Mouse (Mus musculus): ENCODE data around the gene Lima1. TPM values are rescaled to one million over a fixed set of nuclear protein-coding genes. Genes with fewer than 3 reads are reported as not detected.
"Not testable (repeated sequence)": the region's sequence is repeated elsewhere in the genome, so short reads cannot be mapped to it uniquely, and the experiment has no call there.

The Lima1 gene
- polyA plus RNA-seq (2014; fragmentation: Nextera tagmentation; extraction: Ambion mirVana) = 16.9 and 18.6 TPM in 2 replicates

DNA sequence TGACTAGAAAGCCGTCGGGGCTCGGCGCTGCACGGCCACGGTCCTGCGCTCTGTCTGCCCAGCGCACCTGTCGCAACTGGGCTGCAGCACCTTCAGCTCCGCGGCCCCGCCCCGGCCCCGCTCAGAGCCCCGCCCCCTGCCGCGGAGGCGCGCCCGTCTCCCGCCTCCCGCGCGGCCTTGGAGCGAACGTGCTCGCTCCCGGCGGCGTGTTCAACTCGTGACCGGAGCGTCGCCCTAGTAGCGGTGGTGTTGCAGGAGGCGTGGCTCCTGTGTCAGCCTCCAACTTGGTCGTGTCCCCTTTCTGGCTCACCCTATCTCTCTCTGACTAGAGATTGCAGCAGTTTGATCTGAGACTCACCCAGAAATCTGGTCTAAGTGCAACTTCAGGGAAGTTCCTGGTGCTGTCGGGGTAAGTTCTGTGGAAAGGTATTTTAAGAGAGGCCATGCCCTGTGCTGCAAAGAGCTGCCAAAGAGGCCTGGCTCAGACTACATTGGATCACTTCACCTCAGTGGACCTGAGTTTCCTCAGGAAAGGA is at the start of gene Lima1:
Lima1 (minus strand) TSS at position 123 of the 536 bp plus-strand sequence.
- H3K27ac ChIP-seq (replicated peaks in 1 of 2; ENCODE audit: control insufficient read depth in 1 of 2, insufficient read depth in 1 of 2, low read depth in 2 of 2, low read length in 2 of 2) = peak within 1 kb of the TSS; percentile 15 to 75
- H3K4me2 ChIP-seq (ENCODE audit: low read length) = peak within 1 kb of the TSS; percentile 99
- H3K9ac ChIP-seq (ENCODE audit: low read length) = peak within 1 kb of the TSS; percentile 76
- no peaks in the 10 kb centered on the region for H3K36me3 ChIP-seq (ENCODE audit: control insufficient read depth, insufficient read depth, low read length)
- no peaks in the 10 kb centered on the region for H3K9me3 ChIP-seq (ENCODE audit: control insufficient read depth, low read length)
- no peaks in the 10 kb centered on the region for H3K27me3 ChIP-seq (ENCODE audit: control insufficient read depth, insufficient read depth, low read length)
- ATAC-seq (ENCODE audit: insufficient number of reproducible peaks, insufficient read depth, low FRiP score, low read depth) = peak; percentile 90
- WGBS = under 1% methylated on average over 37 of the region's 38 CpGs
- peaks cover 5 to 12% of the 10 kb centered on the region in 2 experiments; a peak in 3 of 4 replicates for H3K4me1 ChIP-seq (ENCODE audit: control insufficient read depth in 2 of 2, insufficient read depth in 2 of 2, low read length in 2 of 2)
- H3K4me3 ChIP-seq (ENCODE audit: control insufficient read depth in 1 of 2, insufficient read depth in 1 of 2, low read depth in 1 of 2, low read length in 2 of 2) = peak within 1 kb of the TSS; percentile 84 to 86

DNA sequence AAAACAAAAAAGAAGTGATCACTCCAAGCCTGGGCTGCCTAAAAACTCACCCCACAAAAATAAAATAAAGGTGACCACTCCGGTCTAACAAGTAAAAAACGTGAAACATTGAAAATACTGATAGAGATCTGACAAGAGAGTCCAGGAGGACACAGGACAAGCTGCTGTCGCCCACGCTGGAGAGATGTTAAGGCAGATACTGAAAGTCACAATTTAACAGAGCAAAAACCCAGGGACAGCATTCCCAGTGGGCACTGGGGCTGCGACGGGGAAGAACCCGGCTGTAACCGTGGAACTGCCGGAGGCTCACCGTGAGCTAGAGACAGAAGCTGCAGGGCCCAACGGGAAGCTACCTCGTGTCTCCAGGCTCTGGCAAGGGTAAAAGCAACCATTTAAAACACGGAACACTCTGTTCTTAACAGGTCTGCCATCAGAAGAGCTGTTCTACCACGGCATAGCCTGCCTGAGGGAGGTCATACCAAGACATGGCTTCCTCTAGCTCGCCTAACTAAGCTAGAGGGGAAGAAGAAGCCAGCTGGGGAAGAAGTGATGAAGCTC is 44.4 kb upstream of the Lima1 start:
- no peaks in the 10 kb centered on the region for H3K9me3 ChIP-seq (ENCODE audit: control insufficient read depth, low read length)
- ATAC-seq (ENCODE audit: insufficient number of reproducible peaks, insufficient read depth, low FRiP score, low read depth) = no peak
- H3K4me3 ChIP-seq (ENCODE audit: control insufficient read depth in 1 of 2, insufficient read depth in 1 of 2, low read depth in 1 of 2, low read length in 2 of 2) = no peak overlapping the region
- no peaks in the 10 kb centered on the region for H3K36me3 ChIP-seq (ENCODE audit: control insufficient read depth, insufficient read depth, low read length)
- H3K4me1 ChIP-seq (ENCODE audit: control insufficient read depth in 2 of 2, insufficient read depth in 2 of 2, low read length in 2 of 2) = no peaks in the 10 kb centered on the region
- 81% methylated on average over 15 of the region's 15 CpGs for WGBS
- no peak overlapping the region for H3K27ac ChIP-seq (replicated peaks in 1 of 2; ENCODE audit: control insufficient read depth in 1 of 2, insufficient read depth in 1 of 2, low read depth in 2 of 2, low read length in 2 of 2)
- no peak overlapping the region for H3K4me2 ChIP-seq (ENCODE audit: low read length)
- no peaks in the 10 kb centered on the region for H3K27me3 ChIP-seq (ENCODE audit: control insufficient read depth, insufficient read depth, low read length)
- H3K9ac ChIP-seq (ENCODE audit: low read length) = no peak overlapping the region

DNA sequence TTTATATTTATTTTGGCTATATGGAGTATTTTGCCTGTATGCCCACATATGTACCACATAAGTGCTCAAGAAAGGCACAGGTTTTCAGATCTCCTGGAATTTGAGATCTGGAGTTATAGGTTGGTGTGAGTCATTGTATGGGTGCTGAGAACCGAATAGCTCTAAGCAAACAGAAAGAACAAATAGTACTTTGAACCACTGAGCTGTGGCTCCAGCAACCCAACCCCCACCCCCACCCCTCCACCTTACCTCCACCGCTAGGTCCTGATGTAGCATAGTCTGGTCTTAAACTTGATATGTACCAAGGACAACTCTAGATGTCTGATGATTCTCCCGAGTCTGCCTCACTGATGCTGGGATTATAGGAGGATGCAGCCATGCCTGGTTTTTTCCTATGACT is 42.0 kb upstream of the Lima1 start:
- 70% methylated on average over 3 of the region's 3 CpGs for WGBS
- Histone ChIP-seq H3K9me3 (ENCODE audit: control insufficient read depth, low read length) (no peaks in the 10 kb centered on the region), H3K4me1 (ENCODE audit: control insufficient read depth in 2 of 2, insufficient read depth in 2 of 2, low read length in 2 of 2) (no peaks in the 10 kb centered on the region), H3K36me3 (ENCODE audit: control insufficient read depth, insufficient read depth, low read length) (no peaks in the 10 kb centered on the region), H3K9ac (ENCODE audit: low read length) (no peak overlapping the region), H3K4me3 (ENCODE audit: control insufficient read depth in 1 of 2, insufficient read depth in 1 of 2, low read depth in 1 of 2, low read length in 2 of 2) (no peak overlapping the region), H3K27me3 (ENCODE audit: control insufficient read depth, insufficient read depth, low read length) (no peaks in the 10 kb centered on the region), H3K27ac (replicated peaks in 1 of 2; ENCODE audit: control insufficient read depth in 1 of 2, insufficient read depth in 1 of 2, low read depth in 2 of 2, low read length in 2 of 2) (no peak overlapping the region), H3K4me2 (ENCODE audit: low read length) (no peak overlapping the region)
- ATAC-seq (ENCODE audit: insufficient number of reproducible peaks, insufficient read depth, low FRiP score, low read depth) = no peak

DNA sequence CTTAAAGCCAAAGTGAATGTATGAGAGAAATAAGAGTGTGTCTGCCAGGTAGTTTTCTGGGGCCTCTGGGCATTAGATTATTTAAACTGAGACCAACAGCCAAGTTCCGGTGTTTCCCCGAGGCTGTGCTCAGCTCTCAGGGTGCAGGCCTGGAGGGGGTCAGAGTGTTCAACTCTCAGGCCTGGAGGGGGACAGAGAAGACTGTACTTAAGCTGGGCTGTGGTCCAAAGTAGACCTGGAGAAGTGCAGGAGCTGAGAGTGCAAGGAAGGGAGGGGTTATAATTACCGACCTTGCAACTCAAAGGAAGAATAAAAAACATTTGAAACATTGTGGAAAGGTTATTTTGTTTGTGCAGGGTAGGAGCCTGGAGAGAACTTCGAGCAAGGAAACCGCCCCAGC is 39.4 kb upstream of the Lima1 start:
- no peak overlapping the region for H3K4me2 ChIP-seq (ENCODE audit: low read length)
- H3K27me3 ChIP-seq (ENCODE audit: control insufficient read depth, insufficient read depth, low read length) = no peaks in the 10 kb centered on the region
- H3K9ac ChIP-seq (ENCODE audit: low read length) = no peak overlapping the region
- H3K36me3 ChIP-seq (ENCODE audit: control insufficient read depth, insufficient read depth, low read length) = no peaks in the 10 kb centered on the region
- no peaks in the 10 kb centered on the region for H3K4me1 ChIP-seq (ENCODE audit: control insufficient read depth in 2 of 2, insufficient read depth in 2 of 2, low read length in 2 of 2)
- no peak overlapping the region for H3K4me3 ChIP-seq (ENCODE audit: control insufficient read depth in 1 of 2, insufficient read depth in 1 of 2, low read depth in 1 of 2, low read length in 2 of 2)
- H3K9me3 ChIP-seq (ENCODE audit: control insufficient read depth, low read length) = no peaks in the 10 kb centered on the region
- H3K27ac ChIP-seq (replicated peaks in 1 of 2; ENCODE audit: control insufficient read depth in 1 of 2, insufficient read depth in 1 of 2, low read depth in 2 of 2, low read length in 2 of 2) = no peak overlapping the region
- ATAC-seq (ENCODE audit: insufficient number of reproducible peaks, insufficient read depth, low FRiP score, low read depth) = no peak
- WGBS = 71% methylated on average over 5 of the region's 5 CpGs

DNA sequence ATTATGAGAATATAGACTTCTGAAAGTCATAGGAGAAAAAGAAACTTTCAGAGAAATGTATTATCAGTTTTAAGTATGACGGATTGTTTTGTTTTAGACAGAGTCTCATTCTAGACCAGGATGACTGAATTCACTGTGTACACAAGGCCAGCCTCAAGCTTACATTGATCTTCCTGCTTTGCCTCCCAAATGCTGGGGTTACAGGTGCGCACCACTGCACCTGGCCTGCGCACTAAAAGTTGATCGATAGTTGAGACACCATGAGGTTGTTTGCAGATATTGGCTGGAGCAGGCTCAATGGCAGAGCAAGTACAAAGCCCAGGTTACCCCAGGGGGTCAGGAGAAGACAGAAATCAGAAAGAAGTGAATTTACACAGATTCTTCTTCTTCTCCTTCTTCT is 36.5 kb upstream of the Lima1 start:
- WGBS = 86% methylated on average over 4 of the region's 4 CpGs

DNA sequence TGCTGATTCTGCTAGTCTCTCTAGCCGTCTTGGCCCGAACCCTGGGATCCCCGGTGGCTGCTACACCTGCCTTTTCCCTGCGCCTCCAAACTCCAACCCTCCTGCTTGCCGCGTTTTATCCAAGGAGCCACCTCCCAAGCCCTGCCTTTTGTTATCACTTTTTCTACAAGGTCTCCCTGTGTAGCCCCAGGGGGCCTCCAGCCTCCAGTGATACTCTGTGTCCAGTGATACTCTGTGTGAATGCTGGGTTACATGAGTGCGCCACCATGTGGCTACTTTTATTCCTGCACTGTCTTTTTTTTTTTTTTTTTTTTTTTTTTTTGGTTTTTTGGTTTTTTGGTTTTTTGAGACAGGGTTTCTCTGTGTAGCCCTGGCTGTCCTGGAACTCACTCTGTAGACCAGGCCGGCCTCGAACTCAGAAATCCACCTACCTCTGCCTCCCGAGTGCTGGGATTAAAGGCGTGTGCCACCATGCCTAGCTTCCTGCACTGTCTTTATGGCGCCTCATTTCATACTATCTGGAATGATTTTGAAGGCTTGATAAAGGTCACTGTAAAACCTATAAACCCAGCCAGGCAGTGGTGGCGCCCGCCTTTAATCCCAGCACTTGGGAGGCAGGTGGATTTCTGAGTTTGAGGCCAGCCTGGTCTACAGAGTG is 34.2 kb upstream of the Lima1 start:
- H3K27ac ChIP-seq (replicated peaks in 1 of 2; ENCODE audit: control insufficient read depth in 1 of 2, insufficient read depth in 1 of 2, low read depth in 2 of 2, low read length in 2 of 2); H3K4me1 ChIP-seq (ENCODE audit: control insufficient read depth in 2 of 2, insufficient read depth in 2 of 2, low read length in 2 of 2); H3K36me3 ChIP-seq (ENCODE audit: control insufficient read depth, insufficient read depth, low read length); H3K9me3 ChIP-seq (ENCODE audit: control insufficient read depth, low read length); H3K27me3 ChIP-seq (ENCODE audit: control insufficient read depth, insufficient read depth, low read length); H3K4me2 ChIP-seq (ENCODE audit: low read length); ATAC-seq (ENCODE audit: insufficient number of reproducible peaks, insufficient read depth, low FRiP score, low read depth); H3K9ac ChIP-seq (ENCODE audit: low read length); H3K4me3 ChIP-seq (ENCODE audit: control insufficient read depth in 1 of 2, insufficient read depth in 1 of 2, low read depth in 1 of 2, low read length in 2 of 2): not testable (repeated sequence)
- 36% methylated on average over 14 of the region's 14 CpGs for WGBS

More for the DNA sequence above, 36.5 kb upstream of the Lima1 start:
- H3K27ac ChIP-seq (replicated peaks in 1 of 2; ENCODE audit: control insufficient read depth in 1 of 2, insufficient read depth in 1 of 2, low read depth in 2 of 2, low read length in 2 of 2) = no peak overlapping the region
- ATAC-seq (ENCODE audit: insufficient number of reproducible peaks, insufficient read depth, low FRiP score, low read depth) = no peak
- H3K4me2 ChIP-seq (ENCODE audit: low read length) = no peak overlapping the region
- H3K36me3 ChIP-seq (ENCODE audit: control insufficient read depth, insufficient read depth, low read length) = no peaks in the 10 kb centered on the region
- no peaks in the 10 kb centered on the region for H3K4me1 ChIP-seq (ENCODE audit: control insufficient read depth in 2 of 2, insufficient read depth in 2 of 2, low read length in 2 of 2)
- no peak overlapping the region for H3K9ac ChIP-seq (ENCODE audit: low read length)
- no peaks in the 10 kb centered on the region for H3K27me3 ChIP-seq (ENCODE audit: control insufficient read depth, insufficient read depth, low read length)
- no peak overlapping the region for H3K4me3 ChIP-seq (ENCODE audit: control insufficient read depth in 1 of 2, insufficient read depth in 1 of 2, low read depth in 1 of 2, low read length in 2 of 2)
- H3K9me3 ChIP-seq (ENCODE audit: control insufficient read depth, low read length) = no peaks in the 10 kb centered on the region

DNA sequence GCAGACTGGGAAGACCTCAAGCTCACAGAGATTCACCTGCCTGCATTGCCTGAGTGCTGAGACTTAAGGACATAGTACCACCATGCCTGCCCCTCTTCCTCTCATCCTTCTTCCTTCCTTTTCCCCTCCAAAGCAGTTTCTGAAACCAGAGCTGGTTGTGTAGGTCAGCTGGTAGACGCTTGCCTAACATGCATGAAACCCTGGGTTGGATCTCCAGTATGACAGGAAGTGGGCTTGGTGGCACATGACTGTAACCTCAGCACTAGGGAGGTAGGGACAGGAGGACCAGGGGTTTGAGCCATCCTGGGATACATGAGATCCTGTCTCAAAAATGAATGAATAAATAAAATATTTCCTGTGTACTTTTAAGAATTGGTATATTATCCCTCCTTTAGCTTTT is 32.3 kb upstream of the Lima1 start:
- no peak for ATAC-seq (ENCODE audit: insufficient number of reproducible peaks, insufficient read depth, low FRiP score, low read depth)
- no peaks in the 10 kb centered on the region for H3K4me1 ChIP-seq (ENCODE audit: control insufficient read depth in 2 of 2, insufficient read depth in 2 of 2, low read length in 2 of 2)

More for the DNA sequence above, 32.3 kb upstream of the Lima1 start:
- H3K9ac ChIP-seq (ENCODE audit: low read length) = no peak overlapping the region
- H3K27ac ChIP-seq (replicated peaks in 1 of 2; ENCODE audit: control insufficient read depth in 1 of 2, insufficient read depth in 1 of 2, low read depth in 2 of 2, low read length in 2 of 2) = no peak overlapping the region
- no peaks in the 10 kb centered on the region for H3K9me3 ChIP-seq (ENCODE audit: control insufficient read depth, low read length)
- H3K4me2 ChIP-seq (ENCODE audit: low read length) = no peak overlapping the region
- whole genome bisulfite sequencing = 69% methylated on average over 1 of the region's 1 CpGs
- no peaks in the 10 kb centered on the region for H3K27me3 ChIP-seq (ENCODE audit: control insufficient read depth, insufficient read depth, low read length)
- no peaks in the 10 kb centered on the region for H3K36me3 ChIP-seq (ENCODE audit: control insufficient read depth, insufficient read depth, low read length)
- H3K4me3 ChIP-seq (ENCODE audit: control insufficient read depth in 1 of 2, insufficient read depth in 1 of 2, low read depth in 1 of 2, low read length in 2 of 2) = no peak overlapping the region
